Mouse (Mus musculus): ENCODE results near the gene Capn9.

The Capn9 gene

DNA sequence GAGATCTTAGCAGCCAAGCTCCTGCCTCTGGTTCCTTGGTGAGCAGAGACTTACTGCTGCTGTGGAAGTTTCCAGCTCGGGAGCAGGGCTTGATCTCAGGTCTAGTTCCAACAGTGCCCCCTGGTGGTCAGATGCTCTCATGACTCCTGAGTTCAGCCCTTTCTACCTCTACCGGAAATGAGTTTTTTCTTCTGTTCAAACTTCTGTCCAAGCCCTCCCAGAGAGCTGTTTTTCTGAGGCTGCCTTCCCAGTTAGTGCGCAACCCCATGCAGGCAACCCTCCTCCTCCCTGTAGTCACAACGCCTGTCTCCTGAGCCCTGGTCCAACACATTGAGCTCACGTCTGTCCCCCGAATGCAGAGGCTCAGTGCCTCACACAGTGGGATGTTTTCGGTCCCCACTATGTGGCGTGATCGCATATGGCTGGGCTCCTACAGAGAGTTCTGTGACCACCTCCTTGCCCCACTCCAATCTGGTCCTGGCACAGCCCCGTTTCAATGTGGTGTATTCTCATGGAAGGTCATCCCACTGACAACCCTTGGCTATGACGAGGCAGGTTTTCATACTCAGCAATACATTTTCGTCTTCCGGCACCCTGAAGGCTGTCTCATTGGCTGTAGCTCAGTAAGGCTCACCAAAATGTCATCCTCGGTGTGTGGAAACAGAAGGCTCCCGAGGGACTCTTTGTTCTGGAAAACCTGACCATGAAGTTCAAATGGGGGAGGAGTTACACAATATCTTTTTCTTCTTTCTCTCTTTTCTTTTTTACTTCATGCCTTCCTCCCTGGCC is 2.2 kb upstream of the Capn9 start:
- DNase-seq: peak; percentile 94

DNA sequence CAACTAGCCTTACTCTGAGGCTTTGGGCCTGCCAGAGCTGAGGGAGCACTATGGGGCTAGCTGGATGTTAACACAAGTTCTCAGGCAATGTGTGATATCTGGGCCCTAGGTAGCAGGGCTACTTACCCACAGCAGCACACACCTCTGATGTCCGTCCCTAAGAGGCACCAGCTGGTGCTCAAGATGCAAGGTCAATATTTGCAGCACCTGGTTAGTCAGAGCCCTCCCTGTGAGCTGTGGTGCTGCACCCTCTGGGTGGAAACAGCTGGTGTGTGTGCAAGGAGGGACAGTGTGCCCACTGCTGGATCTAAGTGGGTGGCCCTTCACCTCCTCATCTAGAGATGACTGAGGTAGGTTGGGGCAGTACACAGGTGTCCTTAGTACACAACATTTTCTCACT is 840 bp downstream of the Capn9 start:
- no peak for DNase-seq

GRCm38 (mm10) chr8:124585718-124586425 is 10.0 kb downstream of the Capn9 start:
- DNase-seq: no peak

- DNase-seq: no peak
Measured at GRCm38 (mm10) chr8:124586556-124586955, 10.6 kb downstream of the Capn9 start.

DNA sequence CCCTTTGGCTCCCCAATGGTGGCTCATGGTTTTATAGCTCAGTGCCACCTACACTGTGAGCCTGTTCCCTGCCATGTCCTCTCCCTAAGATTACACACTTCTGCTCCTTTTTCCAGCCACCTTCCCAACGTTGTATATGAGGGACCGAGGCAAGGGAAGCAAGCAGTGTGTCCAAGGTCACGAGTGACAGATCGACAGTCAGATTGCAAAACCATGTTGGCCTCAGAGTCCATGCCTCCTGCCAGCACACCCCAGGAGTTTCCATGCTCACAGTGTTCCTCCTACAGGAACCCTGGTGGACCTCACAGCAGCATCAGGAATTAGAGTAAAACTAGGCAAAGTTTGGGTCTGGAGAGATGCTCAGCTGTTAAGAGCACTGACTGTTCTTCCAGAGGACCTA is 13.5 kb downstream of the Capn9 start:
- DNase-seq: no peak

DNA sequence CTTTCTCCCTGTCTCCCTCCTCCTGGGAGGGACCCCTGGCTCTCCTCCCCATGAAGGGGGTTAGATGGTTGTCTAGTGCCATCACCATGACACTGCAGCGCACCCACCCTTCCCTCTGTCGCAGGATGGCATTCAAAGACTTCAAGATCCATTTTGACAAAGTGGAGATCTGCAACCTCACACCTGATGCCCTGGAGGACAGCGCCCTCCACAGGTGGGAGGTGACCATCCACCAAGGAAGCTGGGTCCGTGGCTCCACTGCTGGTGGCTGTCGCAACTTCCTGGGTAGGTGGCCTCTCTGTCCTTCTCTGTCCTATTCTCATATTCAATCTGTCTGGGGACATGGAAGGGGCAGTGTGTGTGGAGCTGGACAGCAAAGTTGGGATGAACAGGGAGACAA is 28.2 kb downstream of the Capn9 start:
- DNase-seq: no peak

GRCm38 (mm10) chr8:124608239-124608971 is 32.5 kb downstream of the Capn9 start:
- peak; percentile 52 for DNase-seq

DNA sequence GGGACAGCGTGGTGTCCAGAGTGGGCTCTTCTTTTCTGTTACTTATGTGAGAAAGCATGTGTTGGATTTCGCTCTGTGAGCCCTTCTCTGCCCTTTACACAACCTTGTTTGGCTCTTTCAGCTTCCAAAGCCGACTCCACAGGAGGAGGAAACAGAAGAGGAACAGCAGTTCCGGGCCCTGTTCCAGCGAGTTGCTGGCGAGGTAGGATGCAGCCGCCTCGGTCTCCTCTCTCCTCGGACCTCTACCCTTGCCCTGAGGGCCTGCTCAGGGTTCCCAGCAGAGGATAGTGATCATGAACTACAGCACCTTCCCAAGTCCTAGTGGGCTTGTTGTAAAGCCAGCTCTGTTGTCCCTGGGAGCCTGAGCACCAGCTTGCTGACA is 33.1 kb downstream of the Capn9 start:
- DNase-seq: no peak

GRCm38 (mm10) chr8:124614325-124614724 is 38.4 kb downstream of the Capn9 start:
- DNase-seq: no peak

GRCm38 (mm10) chr8:124617266-124617869 is 41.5 kb downstream of the Capn9 start:
- DNase-seq: peak; percentile 76

GRCm38 (mm10) chr8:124618252-124618651 is 42.3 kb downstream of the Capn9 start:
- DNase-seq: no peak

- DNase-seq: no peak
Measured at GRCm38 (mm10) chr8:124621255-124621654, 45.3 kb downstream of the Capn9 start.

- no peak for DNase-seq
Measured at GRCm38 (mm10) chr8:124626251-124626650, 50.3 kb downstream of the Capn9 start.

GRCm38 (mm10) chr8:124630489-124630888 is 54.6 kb downstream of the Capn9 start:
- DNase-seq: no peak

DNA sequence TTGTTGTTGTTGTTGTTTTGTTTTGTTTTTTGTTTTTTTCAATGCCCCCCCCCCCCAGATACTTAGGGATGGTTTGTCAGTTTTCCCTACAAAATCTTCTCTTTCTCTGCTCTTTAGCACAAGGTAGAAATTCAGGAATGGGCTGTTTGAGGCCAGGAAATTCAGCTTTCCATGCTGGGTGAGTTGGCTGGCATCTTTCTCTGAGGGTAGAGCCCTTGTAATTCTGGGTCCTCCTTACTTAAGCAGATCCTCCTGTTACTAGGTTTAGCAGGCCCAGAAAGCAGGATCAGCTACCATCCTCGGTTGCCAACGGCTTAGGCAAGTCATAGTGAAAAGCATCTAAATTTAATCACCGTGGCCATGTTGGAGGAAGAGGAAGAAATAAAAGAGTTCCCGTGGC is 55.0 kb downstream of the Capn9 start:
- DNase-seq: no peak

GRCm38 (mm10) chr8:124631966-124632365 is 56.1 kb downstream of the Capn9 start:
- DNase-seq: no peak

GRCm38 (mm10) chr8:124633001-124633703 is 57.2 kb downstream of the Capn9 start:
- DNase-seq: no peak

- no peak for DNase-seq
Measured at GRCm38 (mm10) chr8:124634411-124635246, 58.7 kb downstream of the Capn9 start.

DNA sequence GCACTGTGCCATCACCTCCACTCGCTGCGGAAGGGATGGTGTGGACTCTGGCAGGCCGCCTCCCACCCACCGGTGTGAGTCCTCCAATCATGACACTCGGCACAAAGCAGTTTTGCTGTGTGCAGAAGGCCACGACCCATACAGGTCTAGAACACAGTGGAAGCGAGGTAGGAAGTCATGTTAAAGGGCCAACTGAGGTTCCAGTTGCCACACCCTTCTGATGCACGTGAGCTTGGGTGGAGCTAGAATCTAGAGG is 59.3 kb downstream of the Capn9 start:
- no peak for DNase-seq

GRCm38 (mm10) chr8:124641599-124641998 is 65.7 kb downstream of the Capn9 start:
- DNase-seq: no peak

GRCm38 (mm10) chr8:124643540-124644339 is 67.8 kb downstream of the Capn9 start:
- DNase-seq: peak; percentile 66

All from right cerebral cortex, postnatal 14 days (tissue).